Mouse (Mus musculus) intestine, embryonic 14.5 days (tissue): ENCODE measurements around the gene 2010111I01Rik. TPM values are rescaled to one million over a fixed set of nuclear protein-coding genes. Genes with fewer than 3 reads are reported as not detected.

Experiments used
- ATAC-seq: fragments of 200-750 bp; cut with Nextera tagmentation; replicated peaks from 2 replicates; pipeline ENCODE4 v1.8.0; 2017; ENCODE audit warnings: low read depth, moderate number of reproducible peaks, moderate TSS enrichment, moderate library complexity; ENCODE audit not compliant: low FRiP score, low TSS enrichment
- DNase-seq: peaks from one replicate; pipeline ENCODE4 v3.0.0-alpha.2; 2018; ENCODE audit warnings: low spot score
- H3K27ac ChIP-seq: fragments of 300-500 bp; sonication (generic); 2 replicates; pipeline ENCODE4 v1.5.1; 2014; ENCODE audit warnings: low read depth, mild to moderate bottlenecking, control low read depth
- H3K27me3 ChIP-seq: fragments of 300-500 bp; sonication (generic); replicated peaks from 2 replicates; pipeline ENCODE4 v1.6.1; 2014; ENCODE audit warnings: low read length, control low read depth; ENCODE audit not compliant: control insufficient read depth, insufficient read depth
- H3K36me3 ChIP-seq: fragments of 300-500 bp; sonication (generic); 2 replicates; pipeline ENCODE4 v1.6.1; 2014; ENCODE audit warnings: low read length, control low read depth; ENCODE audit not compliant: control insufficient read depth, insufficient read depth
- H3K4me1 ChIP-seq: fragments of 300-500 bp; sonication (generic); replicated peaks from 2 replicates; pipeline ENCODE4 v1.6.1; 2014; ENCODE audit warnings: low read length, control low read depth, mixed read lengths; ENCODE audit not compliant: control insufficient read depth, insufficient read depth
- H3K4me2 ChIP-seq: fragments of 300-500 bp; sonication (generic); 2 replicates; pipeline ENCODE4 v1.6.1; 2014; ENCODE audit warnings: low read length
- H3K4me3 ChIP-seq: fragments of 300-500 bp; sonication (generic); 2 replicates; pipeline ENCODE4 v1.5.1; 2014; ENCODE audit warnings: low read depth, low read length, control low read depth, mixed read lengths
- H3K9ac ChIP-seq: fragments of 300-500 bp; sonication (generic); 2 replicates; pipeline ENCODE4 v1.6.1; 2014; ENCODE audit warnings: mild to moderate bottlenecking, low read length
- H3K9me3 ChIP-seq: fragments of 300-500 bp; sonication (generic); 2 replicates; pipeline ENCODE4 v1.6.1; 2016; ENCODE audit warnings: low read length, control low read depth; ENCODE audit not compliant: control insufficient read depth
- WGBS: fragments of 180-500 bp; shearing (Covaris S2); extraction: QIAGEN DNeasy Blood & Tissue Kit; methylation state at CpG from one replicate; pipeline ENCODE4 v1.1.7; 2014; 5-methylcytosine and 5-hydroxymethylcytosine counted together
- polyA plus RNA-seq: library from polyadenylated mRNA; unstranded; fragments of >200 nt; fragmentation: Nextera tagmentation; extraction: Ambion mirVana; gene quantifications from 2 replicates; pipeline ENCODE4 v1.2.1, GENCODE M21; 2014

2010111I01Rik gene
- polyA plus RNA-seq, 1 experiment from 2014 or later, result 135 TPM

GRCm38 (mm10) chr13:63039326-63039725 lies 74.6 kb downstream of the 2010111I01Rik start:
- H3K9ac ChIP-seq, result no peak overlapping the region
- DNase-seq (no peak), ATAC-seq (no peak)
- H3K27ac ChIP-seq, result peak overlapping the region; percentile 16; the same call in 1 of the 2 replicates
- 25% methylated on average over 6 of the region's 6 CpGs for WGBS
- H3K27me3 ChIP-seq, result no peaks in the 10 kb centered on the region
- H3K4me3 ChIP-seq, result no peak overlapping the region
- peaks cover 10% of the 10 kb centered on the region for H3K4me1 ChIP-seq
- no peaks in the 10 kb centered on the region for H3K9me3 ChIP-seq
- no peaks in the 10 kb centered on the region for H3K36me3 ChIP-seq
- H3K4me2 ChIP-seq, result no peak overlapping the region

DNA sequence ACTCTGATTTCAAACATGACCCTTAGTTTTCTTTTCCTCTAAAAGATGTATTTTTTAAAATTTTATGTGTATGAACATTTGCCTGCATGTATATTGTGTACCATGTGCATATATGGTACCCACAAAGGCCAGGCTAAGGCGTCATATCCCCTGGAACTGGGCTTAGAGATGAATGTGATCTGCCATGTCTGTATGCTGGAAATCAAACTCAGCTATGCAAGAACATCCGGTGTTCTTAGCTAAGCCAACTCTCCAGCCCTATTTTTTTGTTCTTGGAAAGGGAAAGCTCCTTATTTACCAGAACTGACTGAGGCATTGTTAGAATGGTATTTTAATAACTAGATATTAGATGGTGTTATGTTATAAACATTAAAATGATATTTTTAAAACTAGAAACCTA lies 75.2 kb downstream of the 2010111I01Rik start:
- WGBS, result 64% methylated on average over 2 of the region's 2 CpGs
- no peak overlapping the region for H3K27ac ChIP-seq
- ATAC-seq, result no peak

DNA sequence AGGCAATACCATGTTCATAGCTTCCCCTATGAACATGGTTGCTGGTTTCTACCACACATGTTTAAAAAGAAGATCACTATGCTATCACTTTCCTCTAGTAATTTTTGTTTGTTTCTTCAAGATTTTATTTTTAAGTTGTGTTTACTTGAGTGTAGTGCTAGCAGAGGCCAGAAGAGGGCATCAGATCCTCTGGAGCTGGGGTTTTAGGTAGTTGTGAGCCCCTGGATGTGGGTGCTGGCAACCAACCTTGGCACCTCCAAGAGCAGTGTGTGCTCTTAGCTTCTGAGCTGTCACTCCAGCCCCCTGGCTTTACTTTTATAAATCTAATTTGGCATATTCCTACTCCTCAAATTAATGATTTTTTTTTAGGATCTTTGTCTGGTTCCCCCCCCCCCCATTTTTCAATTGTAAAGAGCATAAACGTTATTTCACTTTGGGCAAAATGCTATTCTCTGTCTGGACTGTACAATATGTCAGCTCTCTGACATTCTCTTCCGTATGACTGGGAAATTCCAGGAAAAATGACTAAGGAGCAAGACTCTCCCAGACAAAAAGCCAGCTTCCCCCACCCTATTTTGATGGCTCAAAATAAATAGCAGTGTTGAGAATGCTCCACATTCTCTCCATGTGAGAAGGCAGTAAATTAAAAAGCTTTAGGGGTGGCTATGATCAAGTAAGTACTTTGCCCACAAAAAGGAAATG lies 81.0 kb downstream of the 2010111I01Rik start:
- ATAC-seq (no peak), DNase-seq (no peak)
- Histone ChIP-seq H3K27ac (0 out of 2 replicates have a peak overlapping the region, but pooled peaks have one; percentile 3), H3K4me3 (no peak overlapping the region), H3K9ac (no peak overlapping the region), H3K36me3 (no peaks in the 10 kb centered on the region), H3K9me3 (no peaks in the 10 kb centered on the region), H3K27me3 (no peaks in the 10 kb centered on the region), H3K4me1 (peaks cover 6% of the 10 kb centered on the region; the same call in 1 of the 2 replicates), H3K4me2 (no peak overlapping the region)
- 48% methylated on average over 2 of the region's 2 CpGs for WGBS

More for the DNA sequence above, 75.2 kb downstream of the 2010111I01Rik start:
- H3K4me2 ChIP-seq, result no peak overlapping the region
- H3K27me3 ChIP-seq, result no peaks in the 10 kb centered on the region
- no peak for DNase-seq
- H3K4me1 ChIP-seq, result peaks cover 10% of the 10 kb centered on the region
- no peaks in the 10 kb centered on the region for H3K9me3 ChIP-seq
- H3K36me3 ChIP-seq, result no peaks in the 10 kb centered on the region
- H3K4me3 ChIP-seq, result no peak overlapping the region
- no peak overlapping the region for H3K9ac ChIP-seq

- DNase-seq, result peak; percentile 86
- peak overlapping the region; percentile 3; the same call in 1 of the 2 replicates for H3K27ac ChIP-seq
- H3K4me1 ChIP-seq, result peaks cover 6% of the 10 kb centered on the region; the same call in 1 of the 2 replicates
- no peaks in the 10 kb centered on the region for H3K9me3 ChIP-seq
- 29% methylated on average over 7 of the region's 7 CpGs for WGBS
- no peaks in the 10 kb centered on the region for H3K36me3 ChIP-seq
- H3K9ac ChIP-seq, result no peak overlapping the region
- H3K27me3 ChIP-seq, result no peaks in the 10 kb centered on the region
- no peak overlapping the region for H3K4me3 ChIP-seq
- ATAC-seq, result peak; percentile 85; the same call in 1 of the 2 replicates
- no peak overlapping the region for H3K4me2 ChIP-seq
Measured at GRCm38 (mm10) chr13:63046206-63047020, 81.7 kb downstream of the 2010111I01Rik start.

DNA sequence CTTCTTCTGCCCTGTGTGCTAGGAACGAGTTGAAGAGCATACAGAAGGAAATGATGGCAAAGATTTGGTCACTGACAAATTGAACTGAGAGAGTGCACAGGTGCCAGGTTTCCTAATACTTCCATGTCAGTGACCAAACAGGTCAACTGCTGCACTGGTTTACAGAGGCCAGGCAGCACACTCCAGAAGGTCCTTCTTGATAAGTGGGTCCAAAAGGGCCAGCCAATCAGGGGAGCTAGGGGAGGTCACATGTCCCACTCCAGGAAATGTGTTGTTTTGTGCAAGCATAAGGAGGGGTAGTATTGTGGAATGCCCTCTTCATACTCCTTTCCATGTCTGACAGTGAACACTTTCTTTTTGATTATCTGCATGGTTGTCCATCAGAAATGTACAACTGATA lies 99.0 kb downstream of the 2010111I01Rik start:
- Histone ChIP-seq H3K27me3 (no peaks in the 10 kb centered on the region), H3K36me3 (no peaks in the 10 kb centered on the region), H3K4me3 (no peak overlapping the region), H3K4me1 (no peaks in the 10 kb centered on the region), H3K4me2 (no peak overlapping the region), H3K9ac (no peak overlapping the region), H3K9me3 (no peaks in the 10 kb centered on the region), H3K27ac (no peak overlapping the region)
- no peak for DNase-seq
- ATAC-seq, result no peak
- 76% methylated on average over 1 of the region's 1 CpGs for WGBS

DNA sequence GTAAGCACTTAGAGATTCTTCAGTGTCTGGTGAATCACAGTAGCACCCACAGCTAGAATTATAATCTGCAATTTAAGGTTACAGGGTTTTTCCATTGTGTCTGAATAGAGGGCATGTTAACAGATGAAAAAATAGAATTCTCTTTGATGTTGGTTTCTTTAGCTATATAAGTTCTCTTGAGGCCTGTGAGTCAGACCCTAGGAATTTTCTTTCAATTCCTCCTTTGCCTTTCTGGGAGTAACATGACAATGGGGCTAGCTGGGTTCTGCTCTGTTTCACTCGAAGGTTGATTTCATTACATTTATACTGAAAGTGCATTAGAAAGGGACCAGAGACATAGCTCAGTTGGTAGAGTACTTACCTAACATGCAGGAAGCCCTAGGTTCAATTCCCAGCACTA lies 101.9 kb downstream of the 2010111I01Rik start:
- Histone ChIP-seq H3K9ac (no peak overlapping the region), H3K4me2 (no peak overlapping the region), H3K4me3 (no peak overlapping the region), H3K4me1 (no peaks in the 10 kb centered on the region), H3K27me3 (no peaks in the 10 kb centered on the region), H3K36me3 (no peaks in the 10 kb centered on the region), H3K27ac (no peak overlapping the region), H3K9me3 (no peaks in the 10 kb centered on the region)
- DNase-seq, result no peak
- ATAC-seq, result no peak
- WGBS, result 72% methylated on average over 1 of the region's 1 CpGs

DNA sequence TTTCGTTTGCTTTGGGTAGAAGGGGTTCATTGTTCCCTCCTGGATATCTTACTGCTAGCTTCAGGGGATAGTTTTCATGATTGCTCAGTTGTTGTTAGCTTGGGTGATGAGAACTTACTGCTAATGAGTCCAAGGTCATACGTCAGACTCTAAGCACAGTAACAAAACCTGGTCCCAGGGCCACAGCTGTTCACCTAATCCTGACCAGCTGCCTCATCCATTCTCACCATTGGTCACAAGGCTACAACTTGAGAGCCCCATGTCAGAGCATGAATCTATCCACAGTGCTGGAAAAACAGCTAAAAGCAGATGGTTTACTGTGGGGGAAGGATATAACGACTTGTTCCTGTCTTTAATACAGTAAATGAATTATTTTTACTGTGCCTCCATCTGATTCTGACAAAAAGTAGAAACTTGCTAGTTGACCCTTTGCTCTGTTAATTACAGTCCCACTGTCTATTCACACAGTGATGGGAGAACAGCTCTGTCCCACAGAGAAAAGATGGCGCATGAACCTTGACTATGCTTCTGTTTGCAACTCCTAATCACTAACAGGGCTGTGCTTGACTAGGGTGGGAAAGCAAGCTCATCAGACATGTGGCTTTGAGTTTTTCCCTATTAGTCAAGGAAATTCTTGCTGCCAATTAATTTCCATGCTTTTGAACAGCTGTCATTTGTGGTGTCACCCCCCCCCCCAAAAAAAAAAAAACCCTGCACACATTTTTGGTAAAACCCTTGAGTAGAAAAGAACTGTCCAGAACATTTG lies 103.9 kb downstream of the 2010111I01Rik start:
- ATAC-seq (no peak), DNase-seq (no peak)
- WGBS, result 69% methylated on average over 4 of the region's 4 CpGs
- Histone ChIP-seq H3K4me1 (peaks cover 6% of the 10 kb centered on the region; the same call in 1 of the 2 replicates), H3K4me3 (no peak overlapping the region), H3K27ac (no peak overlapping the region), H3K9me3 (no peaks in the 10 kb centered on the region), H3K27me3 (no peaks in the 10 kb centered on the region), H3K4me2 (no peak overlapping the region), H3K36me3 (no peaks in the 10 kb centered on the region), H3K9ac (no peak overlapping the region)

DNA sequence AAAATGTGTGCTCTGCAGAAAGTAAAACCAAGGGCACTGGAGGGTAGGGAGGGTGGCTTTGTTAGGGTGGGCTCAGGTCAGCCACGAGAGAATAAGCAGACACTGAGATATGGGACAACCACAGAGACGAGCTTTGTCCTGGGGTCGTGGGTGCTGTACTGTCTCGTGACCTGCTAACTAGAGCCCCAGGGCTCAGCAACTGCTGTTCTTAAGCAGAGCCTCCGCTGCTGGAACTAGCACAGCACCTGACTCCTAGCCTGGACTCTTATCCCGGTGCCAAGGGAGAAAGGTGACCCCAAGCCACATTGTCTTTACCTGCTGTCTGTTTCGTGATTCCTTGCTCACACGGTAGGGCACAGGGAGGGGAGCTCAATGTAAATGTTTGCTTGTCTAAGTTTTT lies 107.2 kb downstream of the 2010111I01Rik start:
- Histone ChIP-seq H3K4me3 (no peak overlapping the region), H3K27me3 (no peaks in the 10 kb centered on the region), H3K4me1 (peaks cover 16% of the 10 kb centered on the region; the same call in 1 of the 2 replicates), H3K9ac (no peak overlapping the region), H3K9me3 (no peaks in the 10 kb centered on the region), H3K4me2 (no peak overlapping the region), H3K27ac (no peak overlapping the region), H3K36me3 (no peaks in the 10 kb centered on the region)
- 0 out of 2 replicates have a peak, but pooled peaks have one; percentile 20 for ATAC-seq
- WGBS, result 65% methylated on average over 8 of the region's 8 CpGs
- no peak for DNase-seq
